Mouse (Mus musculus): ENCODE data around the gene Chgb. TPM values are rescaled to one million over a fixed set of nuclear protein-coding genes. Genes with fewer than 3 reads are reported as not detected.

Gene Chgb
- total and polyA plus RNA-seq, 2 experiments from 2014 or later, result 50.0 to 90.5 TPM

DNA sequence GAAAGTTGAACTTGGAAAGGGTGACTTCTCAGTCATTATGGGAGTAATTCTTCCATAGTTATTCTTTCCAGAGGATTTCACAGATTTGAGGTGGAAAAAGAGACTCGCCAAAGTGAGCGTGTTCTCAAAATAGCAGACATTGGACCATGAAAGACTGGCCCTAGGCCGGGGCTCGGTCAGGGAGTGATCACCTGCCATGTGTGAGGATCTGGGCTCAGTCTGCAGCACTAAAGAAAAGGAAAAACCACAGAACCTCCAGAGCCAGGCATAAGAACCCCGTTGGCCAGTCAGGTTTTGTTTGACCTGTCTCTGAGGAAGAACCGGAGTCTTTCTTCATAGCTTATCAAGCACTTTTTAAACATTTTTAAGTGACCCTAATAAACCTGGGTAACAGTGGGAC lies 3.0 kb downstream of the Chgb start:
- no peak for TF ChIP-seq CTCF (IDR thresholded peaks at IDR 0.05; ENCODE audit: low read depth)
- WGBS, result 87% methylated on average over 6 of the region's 6 CpGs
- Histone ChIP-seq H3K9me3 (ENCODE audit: low read length) (no peaks in the 10 kb centered on the region), H3K9ac (no peak overlapping the region), H3K4me1 (ENCODE audit: insufficient read depth) (no peaks in the 10 kb centered on the region), H3K4me3 (ENCODE audit: low read depth, low read length) (no peak overlapping the region), H3K27me3 (ENCODE audit: insufficient read depth, low read length) (no peaks in the 10 kb centered on the region), H3K27ac (ENCODE audit: low read depth, low read length) (no peak overlapping the region), H3K36me3 (ENCODE audit: insufficient read depth) (no peaks in the 10 kb centered on the region), H3K4me2 (ENCODE audit: low read depth) (no peak overlapping the region)
- no peak for ATAC-seq
- no peak for DNase-seq

DNA sequence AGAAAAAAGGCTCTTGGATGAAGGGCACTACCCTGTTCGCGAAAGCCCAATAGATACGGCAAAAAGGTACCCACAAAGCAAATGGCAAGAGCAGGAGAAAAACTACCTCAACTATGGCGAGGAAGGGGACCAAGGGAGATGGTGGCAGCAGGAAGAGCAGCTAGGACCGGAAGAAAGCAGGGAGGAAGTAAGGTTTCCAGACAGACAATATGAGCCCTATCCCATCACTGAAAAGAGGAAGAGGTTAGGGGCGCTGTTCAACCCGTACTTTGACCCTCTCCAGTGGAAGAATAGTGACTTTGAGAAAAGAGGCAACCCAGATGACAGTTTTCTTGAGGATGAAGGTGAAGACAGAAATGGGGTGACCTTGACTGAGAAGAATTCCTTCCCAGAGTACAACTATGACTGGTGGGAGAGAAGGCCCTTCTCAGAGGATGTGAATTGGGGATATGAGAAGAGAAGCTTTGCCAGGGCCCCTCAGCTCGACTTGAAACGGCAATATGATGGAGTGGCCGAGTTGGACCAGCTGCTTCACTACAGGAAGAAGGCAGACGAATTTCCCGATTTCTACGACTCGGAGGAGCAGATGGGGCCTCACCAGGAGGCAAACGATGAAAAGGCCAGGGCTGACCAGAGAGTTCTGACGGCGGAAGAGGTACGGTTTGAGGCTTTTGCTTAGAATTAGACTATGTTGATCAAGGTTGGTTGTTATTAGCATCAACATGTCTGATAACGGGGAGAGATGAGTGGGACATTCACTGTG lies 12.5 kb downstream of the Chgb start:
- ATAC-seq, result no peak
- TF ChIP-seq CTCF (IDR thresholded peaks at IDR 0.05; ENCODE audit: low read depth), result no peak
- Histone ChIP-seq H3K36me3 (ENCODE audit: insufficient read depth) (peaks cover 28% of the 10 kb centered on the region), H3K4me3 (ENCODE audit: low read depth, low read length) (no peak overlapping the region), H3K27ac (ENCODE audit: low read depth, low read length) (no peak overlapping the region), H3K4me2 (ENCODE audit: low read depth) (no peak overlapping the region), H3K27me3 (ENCODE audit: insufficient read depth, low read length) (no peaks in the 10 kb centered on the region), H3K9ac (no peak overlapping the region), H3K4me1 (ENCODE audit: insufficient read depth) (no peaks in the 10 kb centered on the region), H3K9me3 (ENCODE audit: low read length) (no peaks in the 10 kb centered on the region)
- 88% methylated on average over 19 of the region's 19 CpGs for WGBS
- no peak for DNase-seq

DNA sequence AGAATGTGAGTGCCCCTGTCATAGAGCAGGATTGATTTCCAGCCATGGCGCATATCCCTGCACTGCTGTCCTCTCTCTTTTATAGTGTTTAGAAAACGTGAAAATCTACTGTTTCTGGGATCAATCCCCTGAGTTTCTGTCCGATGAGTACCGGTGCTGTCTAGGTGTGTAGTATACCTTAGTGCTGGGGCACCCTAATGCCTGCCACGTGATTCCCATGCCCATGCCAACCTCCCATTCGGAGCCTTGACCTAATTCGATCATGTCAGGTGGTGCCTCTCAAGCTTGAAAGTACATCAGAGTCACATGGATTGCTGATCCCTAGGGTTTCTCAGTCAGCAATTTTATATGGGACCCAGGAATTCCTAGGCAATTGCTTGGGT lies 13.1 kb downstream of the Chgb start:
- H3K9ac ChIP-seq, result no peak overlapping the region
- no peak overlapping the region for H3K4me3 ChIP-seq (ENCODE audit: low read depth, low read length)
- no peak for ATAC-seq
- no peak for DNase-seq
- no peak overlapping the region for H3K27ac ChIP-seq (ENCODE audit: low read depth, low read length)
- no peaks in the 10 kb centered on the region for H3K4me1 ChIP-seq (ENCODE audit: insufficient read depth)
- peaks cover 28% of the 10 kb centered on the region for H3K36me3 ChIP-seq (ENCODE audit: insufficient read depth)
- H3K27me3 ChIP-seq (ENCODE audit: insufficient read depth, low read length), result no peaks in the 10 kb centered on the region
- no peaks in the 10 kb centered on the region for H3K9me3 ChIP-seq (ENCODE audit: low read length)
- no peak overlapping the region for H3K4me2 ChIP-seq (ENCODE audit: low read depth)
- TF ChIP-seq CTCF (IDR thresholded peaks at IDR 0.05; ENCODE audit: low read depth), result no peak
- 88% methylated on average over 7 of the region's 7 CpGs for WGBS

DNA sequence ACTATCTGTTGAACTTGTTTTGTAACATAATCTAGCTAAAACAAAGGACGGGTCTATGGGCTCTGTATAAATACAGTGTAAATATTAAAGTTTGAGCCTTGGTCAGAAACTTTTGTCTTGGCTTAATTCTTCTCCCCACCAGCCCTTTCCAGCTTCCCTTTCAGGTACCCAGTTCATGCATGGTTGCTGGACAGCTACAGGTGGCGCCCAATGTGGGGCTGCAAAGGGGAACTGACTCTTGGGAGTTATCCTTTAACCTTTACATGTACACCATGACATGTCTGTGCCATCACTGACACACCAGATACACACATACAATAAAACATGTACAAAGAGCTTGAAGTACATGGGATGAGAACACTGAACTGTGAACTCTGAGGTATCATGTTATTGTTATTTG lies 21.9 kb downstream of the Chgb start:
- no peak for DNase-seq
- H3K27me3 ChIP-seq (ENCODE audit: insufficient read depth, low read length), result no peaks in the 10 kb centered on the region
- 85% methylated on average over 2 of the region's 2 CpGs for WGBS
- no peak for TF ChIP-seq CTCF (IDR thresholded peaks at IDR 0.05; ENCODE audit: low read depth)
- H3K36me3 ChIP-seq (ENCODE audit: insufficient read depth), result peaks cover 44% of the 10 kb centered on the region
- no peak overlapping the region for H3K4me2 ChIP-seq (ENCODE audit: low read depth)
- no peak overlapping the region for H3K9ac ChIP-seq
- H3K4me3 ChIP-seq (ENCODE audit: low read depth, low read length), result no peak overlapping the region
- H3K4me1 ChIP-seq (ENCODE audit: insufficient read depth), result no peaks in the 10 kb centered on the region
- ATAC-seq, result no peak
- H3K27ac ChIP-seq (ENCODE audit: low read depth, low read length), result no peak overlapping the region
- no peaks in the 10 kb centered on the region for H3K9me3 ChIP-seq (ENCODE audit: low read length)

DNA sequence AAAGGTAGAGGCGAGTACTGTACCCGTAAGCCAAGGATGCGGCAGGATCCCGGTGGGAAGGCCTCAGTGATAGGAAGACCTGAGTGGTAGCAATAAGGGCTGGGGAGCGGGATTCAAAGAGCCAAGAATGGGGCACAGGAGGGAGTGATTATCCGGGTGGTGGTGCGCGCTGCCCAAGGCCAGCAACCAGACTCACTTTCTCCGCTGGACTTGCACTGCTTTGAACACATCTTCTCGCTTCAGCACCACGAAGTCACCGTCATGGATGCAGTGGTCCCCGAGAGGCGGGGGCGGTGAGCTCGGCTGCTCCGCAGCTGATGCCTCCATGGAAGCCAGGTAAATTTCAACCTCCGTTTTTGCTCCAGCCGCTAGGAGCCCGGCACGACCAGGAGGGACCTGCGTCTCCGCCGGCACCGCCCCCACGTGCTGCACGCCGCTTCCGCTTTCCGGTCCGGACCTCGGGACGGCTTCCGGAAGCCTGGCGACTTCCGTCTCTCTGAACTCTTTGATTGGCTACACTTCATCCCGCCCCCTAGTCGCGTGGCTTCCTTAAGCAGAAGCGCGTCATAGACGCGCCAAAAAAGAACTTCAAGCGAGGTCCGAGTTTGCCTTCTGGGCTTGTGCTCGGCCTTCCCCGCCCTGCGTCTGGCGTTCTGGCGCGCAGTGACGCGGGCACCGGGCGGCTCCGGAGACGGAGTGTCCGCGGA lies 34.7 kb downstream of the Chgb start, which contains the start of the genes Trmt6 and Mcm8:
Gene Trmt6, minus strand, starts transcription at position 448 of the 707 bp plus-strand sequence.
Gene Mcm8, plus strand, starts transcription at position 534 of the 707 bp plus-strand sequence.
- Histone ChIP-seq H3K9me3 (ENCODE audit: low read length) (no peaks in the 10 kb centered on the region), H3K4me1 (ENCODE audit: insufficient read depth) (no peaks in the 10 kb centered on the region), H3K4me2 (ENCODE audit: low read depth) (peak within 1 kb of the TSS; percentile 75), H3K36me3 (ENCODE audit: insufficient read depth) (peaks cover 18% of the 10 kb centered on the region), H3K4me3 (ENCODE audit: low read depth, low read length) (peak within 1 kb of the TSS; percentile 83), H3K9ac (peak within 1 kb of the TSS; percentile 60), H3K27ac (ENCODE audit: low read depth, low read length) (peak within 1 kb of the TSS; percentile 50), H3K27me3 (ENCODE audit: insufficient read depth, low read length) (no peaks in the 10 kb centered on the region)
- TF ChIP-seq CTCF (IDR thresholded peaks at IDR 0.05; ENCODE audit: low read depth), result peak; percentile 47
- WGBS, result under 1% methylated on average over 59 of the region's 59 CpGs
- DNase-seq (peak; percentile 96), ATAC-seq (peak; percentile 100)

DNA sequence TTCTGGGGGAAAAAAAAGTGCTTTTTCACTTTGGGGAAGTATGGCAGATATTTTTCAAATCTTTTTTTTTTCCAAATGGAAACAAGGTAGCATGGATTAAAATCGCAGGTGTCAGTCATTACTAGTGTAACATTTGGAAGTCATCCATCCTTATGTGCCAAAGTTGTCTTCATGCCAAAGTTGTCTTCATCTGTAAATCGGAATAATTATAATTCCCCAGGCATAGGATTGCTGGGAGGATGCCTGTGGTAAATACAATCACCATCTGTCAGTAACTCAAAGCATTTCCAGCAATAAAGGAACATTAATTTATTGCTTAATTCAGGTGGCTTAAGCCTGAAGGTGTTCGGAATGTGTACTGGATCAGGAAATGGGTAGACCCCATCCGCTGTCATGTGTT lies 60.0 kb downstream of the Chgb start:
- Histone ChIP-seq H3K4me3 (ENCODE audit: low read depth, low read length) (no peak overlapping the region), H3K9ac (no peak overlapping the region), H3K4me1 (ENCODE audit: insufficient read depth) (no peaks in the 10 kb centered on the region), H3K9me3 (ENCODE audit: low read length) (no peaks in the 10 kb centered on the region), H3K36me3 (ENCODE audit: insufficient read depth) (no peaks in the 10 kb centered on the region), H3K4me2 (ENCODE audit: low read depth) (no peak overlapping the region), H3K27me3 (ENCODE audit: insufficient read depth, low read length) (no peaks in the 10 kb centered on the region), H3K27ac (ENCODE audit: low read depth, low read length) (no peak overlapping the region)
- peak; percentile 4 for DNase-seq
- ATAC-seq, result no peak
- 72% methylated on average over 4 of the region's 4 CpGs for WGBS
- TF ChIP-seq CTCF (IDR thresholded peaks at IDR 0.05; ENCODE audit: low read depth), result no peak

Other genes with a start within 250 kb of the Chgb start
- gene Gpcpd1, start 193.5 kb upstream of the Chgb start, total RNA-seq (2014; rRNA removed), result 79.6 and 97.7 TPM in 2 replicates
- gene Gpcpd1, start 193.5 kb upstream of the Chgb start, polyA plus RNA-seq (2015; fragmentation: Nextera tagmentation; extraction: Ambion mirVana), result 71.5 and 80.1 TPM in 2 replicates
- gene Shld1, start 94.3 kb upstream of the Chgb start, total RNA-seq (2014; rRNA removed), result 17.3 and 20.4 TPM in 2 replicates
- gene Shld1, start 94.3 kb upstream of the Chgb start, polyA plus RNA-seq (2015; fragmentation: Nextera tagmentation; extraction: Ambion mirVana), result 20.6 and 22.8 TPM in 2 replicates
- gene Trmt6, start 34.8 kb downstream of the Chgb start, total RNA-seq (2014; rRNA removed), result 18.2 and 23.5 TPM in 2 replicates
- 31.9 and 34.3 TPM in 2 replicates for gene Trmt6, start 34.8 kb downstream of the Chgb start, polyA plus RNA-seq (2015; fragmentation: Nextera tagmentation; extraction: Ambion mirVana)
- gene Mcm8, start 34.9 kb downstream of the Chgb start, total RNA-seq (2014; rRNA removed), result 3.5 and 4.6 TPM in 2 replicates
- gene Mcm8, start 34.9 kb downstream of the Chgb start, polyA plus RNA-seq (2015; fragmentation: Nextera tagmentation; extraction: Ambion mirVana), result 3.9 and 4.0 TPM in 2 replicates
- 37.7 and 41.9 TPM in 2 replicates for gene Crls1, start 65.4 kb downstream of the Chgb start, total RNA-seq (2014; rRNA removed)
- 22.0 and 24.4 TPM in 2 replicates for gene Crls1, start 65.4 kb downstream of the Chgb start, polyA plus RNA-seq (2015; fragmentation: Nextera tagmentation; extraction: Ambion mirVana)
- gene Lrrn4, start 99.6 kb downstream of the Chgb start, total RNA-seq (2014; rRNA removed), result 0.46 and 1.5 TPM in 2 replicates
- 0.30 and 0.47 TPM in 2 replicates for gene Lrrn4, start 99.6 kb downstream of the Chgb start, polyA plus RNA-seq (2015; fragmentation: Nextera tagmentation; extraction: Ambion mirVana)
- gene Fermt1, start 164.6 kb downstream of the Chgb start, total RNA-seq (2014; rRNA removed), result not detected in 2 replicates
- gene Fermt1, start 164.6 kb downstream of the Chgb start, polyA plus RNA-seq (2015; fragmentation: Nextera tagmentation; extraction: Ambion mirVana), result not detected in 2 replicates